Mouse (Mus musculus) stomach, postnatal 0 days (tissue): ENCODE data around the gene Gatc. TPM values are rescaled to one million over a fixed set of nuclear protein-coding genes. Genes with fewer than 3 reads are reported as not detected.
A peak's percentile ranks its signal among the peaks of the same experiment; 100 is the strongest.

ENCODE experiments used
- ATAC-seq: fragments of 200-750 bp; cut with Nextera tagmentation; 2 replicates; pipeline ENCODE4 v1.8.0; 2017; ENCODE audit not compliant: low FRiP score, low TSS enrichment
- DNase-seq: peaks from one replicate; pipeline ENCODE4 v3.0.0-alpha.2; 2016; ENCODE audit warnings: low spot score
- H3K27ac ChIP-seq: fragments of 300-500 bp; sonication (generic); replicated peaks from 2 replicates; pipeline ENCODE4 v1.5.1; 2014; ENCODE audit warnings: mild to moderate bottlenecking, control low read depth
- H3K27me3 ChIP-seq: fragments of 300-500 bp; sonication (generic); 2 replicates; pipeline ENCODE4 v1.6.1; 2014; ENCODE audit warnings: low read length; ENCODE audit not compliant: control insufficient read depth, insufficient read depth
- H3K36me3 ChIP-seq: fragments of 300-500 bp; sonication (generic); 2 replicates; pipeline ENCODE4 v1.6.1; 2014; ENCODE audit warnings: low read length, mixed read lengths; ENCODE audit not compliant: control insufficient read depth, insufficient read depth
- H3K4me1 ChIP-seq: fragments of 300-500 bp; sonication (generic); replicated peaks from 2 replicates; pipeline ENCODE4 v1.6.1; 2014; ENCODE audit warnings: antibody characterized with exemption; ENCODE audit not compliant: control insufficient read depth, insufficient read depth
- H3K4me2 ChIP-seq: fragments of 300-500 bp; sonication (generic); replicated peaks from 2 replicates; pipeline ENCODE4 v1.6.1; 2014; ENCODE audit warnings: low read depth, mild to moderate bottlenecking, control low read depth, moderate library complexity
- H3K4me3 ChIP-seq: fragments of 300-500 bp; sonication (generic); 2 replicates; pipeline ENCODE4 v1.5.1; 2014; ENCODE audit warnings: low read depth, low read length, control low read depth
- H3K9ac ChIP-seq: fragments of 300-500 bp; sonication (generic); 2 replicates; pipeline ENCODE4 v1.6.1; 2014; ENCODE audit warnings: mild to moderate bottlenecking, low read length, control low read depth, mixed read lengths
- H3K9me3 ChIP-seq: fragments of 300-500 bp; sonication (generic); 2 replicates; pipeline ENCODE4 v1.6.1; 2016; ENCODE audit warnings: low read length; ENCODE audit not compliant: control insufficient read depth
- CTCF ChIP-seq: IDR thresholded peaks from 2 replicates; pipeline ENCODE4 v1.5.1; 2016; ENCODE audit warnings: antibody characterized with exemption, low read depth, mild to moderate bottlenecking, moderate library complexity
- EP300 ChIP-seq: optimal IDR thresholded peaks from 2 replicates; pipeline ENCODE3; 2016; ENCODE audit warnings: antibody characterized with exemption
- WGBS: fragments of 180-500 bp; shearing (Covaris S2); extraction: QIAGEN DNeasy Blood & Tissue Kit; methylation state at CpG from one replicate; pipeline ENCODE4 v1.1.7; 2014; 5-methylcytosine and 5-hydroxymethylcytosine counted together
- polyA plus RNA-seq: library from polyadenylated mRNA; unstranded; fragments of >200 nt; fragmentation: Nextera tagmentation; extraction: Ambion mirVana; gene quantifications from 2 replicates; pipeline ENCODE4 v1.2.1, GENCODE M21; 2015

The Gatc gene
- polyA plus RNA-seq, 1 experiment from 2014 or later, result 12.9 TPM

- peaks cover 9% of the 10 kb centered on the region; the same call in 1 of the 2 replicates for H3K36me3 ChIP-seq
- under 1% methylated on average over 50 of the region's 97 CpGs for WGBS
- TF ChIP-seq CTCF (no peak), EP300 (no peak)
- H3K27me3 ChIP-seq, result no peaks in the 10 kb centered on the region
- H3K9ac ChIP-seq, result peak within 1 kb of the TSS; percentile 87
- ATAC-seq (peak; percentile 94), DNase-seq (peak; percentile 95)
- no peaks in the 10 kb centered on the region for H3K9me3 ChIP-seq
- H3K4me1 ChIP-seq, result peaks cover 4% of the 10 kb centered on the region
- H3K27ac ChIP-seq, result peak within 1 kb of the TSS; percentile 88
- peak within 1 kb of the TSS; percentile 98 for H3K4me2 ChIP-seq
- H3K4me3 ChIP-seq, result peak within 1 kb of the TSS; percentile 83
Measured at GRCm38 (mm10) chr5:115326875-115327609, 13.9 kb downstream of the Gatc start, which contains the start of gene Srsf9. TSS of gene Srsf9 (plus strand) at chr5:115327177.

GRCm38 (mm10) chr5:115326256-115326831, 14.6 kb downstream of the Gatc start:
- DNase-seq, result no peak
- peaks cover 6% of the 10 kb centered on the region; the same call in 1 of the 2 replicates for H3K36me3 ChIP-seq
- peak overlapping the region; percentile 88 for H3K27ac ChIP-seq
- ATAC-seq, result peak; percentile 25
- H3K4me3 ChIP-seq, result peak overlapping the region; percentile 83
- H3K4me2 ChIP-seq, result peak overlapping the region; percentile 98
- H3K9ac ChIP-seq, result peak overlapping the region; percentile 87
- 19% methylated on average over 11 of the region's 11 CpGs for WGBS
- no peaks in the 10 kb centered on the region for H3K27me3 ChIP-seq
- TF ChIP-seq EP300, result no peak
- TF ChIP-seq CTCF, result no peak
- H3K9me3 ChIP-seq, result no peaks in the 10 kb centered on the region
- peaks cover 4% of the 10 kb centered on the region for H3K4me1 ChIP-seq

DNA sequence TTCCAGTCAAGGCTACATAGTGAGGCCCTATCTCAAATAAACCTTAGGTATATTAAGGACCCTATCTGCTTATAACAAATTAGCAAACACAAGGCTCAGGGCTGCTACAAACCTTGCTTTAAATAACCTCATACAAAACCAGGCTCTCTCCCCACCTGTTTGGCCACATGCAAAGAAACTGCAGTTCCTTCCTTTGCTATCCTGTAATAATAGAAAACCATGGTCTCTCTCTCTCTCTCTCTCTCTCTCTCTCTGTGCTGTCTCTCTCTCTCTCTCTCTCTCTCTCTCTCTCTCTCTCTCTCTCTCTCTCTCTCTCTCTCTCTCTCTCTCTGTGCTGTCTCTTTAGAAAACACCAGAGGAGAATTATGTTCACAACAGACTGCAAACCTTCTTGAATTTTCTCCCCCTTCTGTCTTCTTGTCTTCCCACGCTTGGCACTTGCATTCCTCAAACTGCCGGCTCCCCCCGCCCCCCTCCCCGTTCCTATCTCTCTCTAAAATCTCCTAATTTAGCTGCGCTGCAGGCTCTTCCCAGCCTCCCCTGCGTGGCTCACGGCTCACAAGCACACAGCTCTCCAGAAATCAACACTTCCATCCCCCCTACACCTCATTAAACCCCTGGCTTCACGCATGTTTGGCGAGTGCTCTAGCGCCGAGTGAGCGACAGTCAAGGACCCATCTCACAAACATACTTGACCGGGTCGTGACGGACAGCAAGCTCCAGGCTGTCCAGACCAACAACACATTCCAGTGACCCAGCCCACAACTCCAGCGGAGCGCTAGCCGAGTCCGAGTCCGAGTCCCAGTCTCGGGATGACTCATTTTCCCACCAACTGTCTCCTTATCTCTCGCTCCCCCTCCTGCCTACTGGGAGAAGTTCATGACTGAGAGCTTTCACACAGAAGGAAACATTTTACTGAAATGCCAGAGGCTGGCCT, 21.7 kb downstream of the Gatc start:
- H3K36me3 ChIP-seq, result no peaks in the 10 kb centered on the region
- H3K9me3 ChIP-seq, result no peaks in the 10 kb centered on the region
- no peaks in the 10 kb centered on the region for H3K27me3 ChIP-seq
- H3K27ac ChIP-seq, result peak overlapping the region; percentile 88
- peak overlapping the region; percentile 66 for H3K4me2 ChIP-seq
- peak overlapping the region; percentile 55 for H3K9ac ChIP-seq
- peak; percentile 87 for ATAC-seq
- TF ChIP-seq EP300 (no peak), CTCF (peak; percentile 82)
- WGBS, result 0% methylated on average over 22 of the region's 22 CpGs
- peak overlapping the region; percentile 35 for H3K4me3 ChIP-seq
- peak; percentile 79 for DNase-seq
- peaks cover 5% of the 10 kb centered on the region; the same call in 1 of the 2 replicates for H3K4me1 ChIP-seq

GRCm38 (mm10) chr5:115317645-115318328, 23.2 kb downstream of the Gatc start:
- no peaks in the 10 kb centered on the region for H3K9me3 ChIP-seq
- no peak overlapping the region; the same call in 1 of the 2 replicates for H3K4me2 ChIP-seq
- no peaks in the 10 kb centered on the region for H3K27me3 ChIP-seq
- DNase-seq (peak; percentile 28), ATAC-seq (no peak)
- peaks cover 5% of the 10 kb centered on the region; the same call in 1 of the 2 replicates for H3K4me1 ChIP-seq
- H3K27ac ChIP-seq, result peak overlapping the region; percentile 66
- H3K9ac ChIP-seq, result peak overlapping the region; percentile 31; the same call in 1 of the 2 replicates
- TF ChIP-seq CTCF, result 0 out of 2 replicates have a peak, but pooled peaks have one; percentile 1
- TF ChIP-seq EP300, result no peak
- H3K4me3 ChIP-seq, result no peak overlapping the region
- no peaks in the 10 kb centered on the region for H3K36me3 ChIP-seq
- WGBS, result 7% methylated on average over 10 of the region's 10 CpGs
